Mouse (Mus musculus) C2C12 (cell line): ENCODE results near the gene Bfsp2. TPM values are rescaled to one million over a fixed set of nuclear protein-coding genes. Genes with fewer than 3 reads are reported as not detected.

Experiments used
- H3K27me3 ChIP-seq: one replicate; pipeline ENCODE4 v1.6.1; 2011; ENCODE audit not compliant: control insufficient read depth, insufficient read depth, insufficient read length
- H3K36me3 ChIP-seq: one replicate; pipeline ENCODE4 v1.6.1; 2011; ENCODE audit not compliant: control insufficient read depth, insufficient read depth
- H3K4me3 ChIP-seq: one replicate; pipeline ENCODE4 v1.5.1; 2011; ENCODE audit warnings: mild to moderate bottlenecking, control low read depth; ENCODE audit not compliant: poor library complexity, insufficient read depth, severe bottlenecking
- H3K79me2 ChIP-seq: one replicate; pipeline ENCODE4 v1.6.1; 2011; ENCODE audit not compliant: control insufficient read depth, insufficient read depth
- H3K79me3 ChIP-seq: one replicate; pipeline ENCODE4 v1.6.1; 2011; ENCODE audit warnings: low read depth, control low read depth
- H3ac ChIP-seq: one replicate; pipeline ENCODE3; 2011; ENCODE audit warnings: low read depth; ENCODE audit not compliant: control insufficient read depth, insufficient read length
- CEBPB ChIP-seq: IDR thresholded peaks from one replicate; pipeline ENCODE4 v1.6.1; 2011; ENCODE audit warnings: low read depth, mild to moderate bottlenecking, control low read depth, moderate library complexity
- CTCF ChIP-seq: IDR thresholded peaks from one replicate; pipeline ENCODE4 v1.5.1; 2011; ENCODE audit not compliant: control insufficient read depth, insufficient read depth, insufficient read length
- FOSL1 ChIP-seq: IDR thresholded peaks from one replicate; pipeline ENCODE4 v1.8.0; 2011; ENCODE audit warnings: mild to moderate bottlenecking, low read length; ENCODE audit not compliant: poor library complexity, insufficient read depth, severe bottlenecking
- MAX ChIP-seq: IDR thresholded peaks from one replicate; pipeline ENCODE4 v1.6.1; 2011; ENCODE audit warnings: mild to moderate bottlenecking, control low read depth
- MYOD1 ChIP-seq: IDR thresholded peaks from one replicate; pipeline ENCODE4 v1.6.1; 2011; ENCODE audit warnings: low read depth; ENCODE audit not compliant: control insufficient read depth, insufficient read length
- MYOG ChIP-seq: IDR thresholded peaks from one replicate; pipeline ENCODE4 v1.6.1; 2011; ENCODE audit not compliant: control insufficient read depth, insufficient read length; ENCODE audit errors: extremely low read depth
- USF1 ChIP-seq: IDR thresholded peaks from one replicate; pipeline ENCODE4 v1.6.1; 2011; ENCODE audit warnings: low read depth, mild to moderate bottlenecking, control low read depth, moderate library complexity
- polyA plus RNA-seq: library from polyadenylated mRNA; unstranded; fragments of >200 nt; fragmentation: generic; extraction: Trizol; gene quantifications from one replicate; pipeline ENCODE4 v1.2.1, GENCODE M21; 2012; ENCODE audit warnings: missing spikeins

The Bfsp2 gene
- polyA plus RNA-seq, 1 experiment, result 0.22 TPM

GRCm38 (mm10) chr9:103437104-103437503, 43.1 kb downstream of the Bfsp2 start:
- Histone ChIP-seq H3K36me3 (no peaks in the 10 kb centered on the region), H3K79me3 (no peaks in the 10 kb centered on the region), H3ac (no peak overlapping the region), H3K4me3 (no peak overlapping the region), H3K27me3 (no peaks in the 10 kb centered on the region), H3K79me2 (no peaks in the 10 kb centered on the region)
- TF ChIP-seq CTCF, result no peak
- TF ChIP-seq USF1, result no peak

DNA sequence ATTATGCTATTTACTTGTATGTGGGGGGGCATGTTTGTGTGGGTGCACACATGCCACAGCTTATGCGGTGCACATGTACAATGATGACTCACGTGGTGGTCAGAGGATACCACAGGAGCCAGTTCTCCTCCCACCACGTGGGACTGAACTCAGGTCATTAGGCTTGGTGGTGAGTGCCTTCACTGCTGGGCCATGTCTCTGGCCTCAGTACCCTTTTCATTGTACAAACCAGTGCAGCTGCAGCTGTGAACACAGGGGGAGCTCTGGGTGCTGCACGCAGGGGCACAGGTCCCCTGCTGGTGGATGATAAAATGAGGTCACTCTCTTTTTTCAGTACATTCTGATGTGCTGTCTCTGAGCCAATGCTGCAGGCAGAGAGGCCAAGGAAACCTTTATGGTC, 46.1 kb downstream of the Bfsp2 start:
- no peaks in the 10 kb centered on the region for H3K79me2 ChIP-seq
- no peaks in the 10 kb centered on the region for H3K36me3 ChIP-seq
- no peak overlapping the region for H3K4me3 ChIP-seq
- no peaks in the 10 kb centered on the region for H3K79me3 ChIP-seq
- TF ChIP-seq MAX, result peak; percentile 96
- no peak for TF ChIP-seq CEBPB
- peak; percentile 79 for TF ChIP-seq USF1
- TF ChIP-seq MYOG, result no peak
- TF ChIP-seq FOSL1, result peak; percentile 42
- peak; percentile 59 for TF ChIP-seq CTCF
- peak; percentile 54 for TF ChIP-seq MYOD1
- no peak overlapping the region for H3ac ChIP-seq
- H3K27me3 ChIP-seq, result no peaks in the 10 kb centered on the region

DNA sequence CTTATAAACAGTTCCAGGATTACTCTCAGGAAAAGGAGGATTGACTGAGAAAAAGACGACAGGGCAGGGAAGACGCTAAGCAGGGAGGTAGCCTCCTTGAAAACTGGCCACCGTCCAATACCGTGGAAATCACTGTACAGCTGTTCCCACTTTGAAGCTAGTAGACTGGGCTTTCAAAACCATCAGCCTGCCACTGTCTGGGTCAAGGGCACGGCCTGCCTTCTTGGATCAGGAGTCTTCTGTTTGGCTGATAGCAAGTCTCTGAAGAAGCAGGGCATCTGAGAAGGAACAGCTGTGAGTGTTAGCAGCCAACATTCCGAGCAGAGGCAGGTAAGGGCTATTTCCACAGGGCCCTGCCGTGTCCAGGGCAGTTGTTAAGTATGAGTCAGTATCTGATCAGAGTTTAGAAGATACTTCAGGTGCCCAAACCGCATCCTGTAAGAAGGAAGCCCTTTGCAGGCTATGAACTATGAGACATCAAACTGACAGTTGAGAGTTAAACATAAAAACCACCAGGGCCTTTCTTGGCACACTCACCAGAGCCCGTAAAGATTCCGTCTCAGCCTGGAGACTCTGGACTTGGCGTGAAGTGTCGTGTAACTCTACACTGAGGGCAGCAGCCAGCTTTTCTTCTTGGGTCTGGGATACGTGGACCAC, 48.0 kb downstream of the Bfsp2 start:
- H3ac ChIP-seq, result no peak overlapping the region
- TF ChIP-seq CTCF, result no peak
- TF ChIP-seq MYOD1, result peak; percentile 84
- TF ChIP-seq MAX, result peak; percentile 57
- peak; percentile 59 for TF ChIP-seq FOSL1
- no peak overlapping the region for H3K4me3 ChIP-seq
- no peaks in the 10 kb centered on the region for H3K27me3 ChIP-seq
- H3K79me3 ChIP-seq, result no peaks in the 10 kb centered on the region
- H3K79me2 ChIP-seq, result no peaks in the 10 kb centered on the region
- no peaks in the 10 kb centered on the region for H3K36me3 ChIP-seq

GRCm38 (mm10) chr9:103431718-103432117, 48.5 kb downstream of the Bfsp2 start:
- H3K36me3 ChIP-seq, result no peaks in the 10 kb centered on the region
- TF ChIP-seq MYOG (no peak), MYOD1 (peak; percentile 60)
- H3K79me2 ChIP-seq, result no peaks in the 10 kb centered on the region

GRCm38 (mm10) chr9:103430431-103431220, 49.6 kb downstream of the Bfsp2 start:
- TF ChIP-seq USF1, result peak; percentile 2
- TF ChIP-seq MYOD1, result no peak

More at GRCm38 (mm10) chr9:103431718-103432117, 48.5 kb downstream of the Bfsp2 start:
- no peak overlapping the region for H3ac ChIP-seq
- no peaks in the 10 kb centered on the region for H3K27me3 ChIP-seq
- H3K4me3 ChIP-seq, result no peak overlapping the region
- H3K79me3 ChIP-seq, result no peaks in the 10 kb centered on the region

GRCm38 (mm10) chr9:103426425-103426824, 53.8 kb downstream of the Bfsp2 start:
- Histone ChIP-seq H3ac (no peak overlapping the region), H3K79me3 (no peaks in the 10 kb centered on the region), H3K79me2 (no peaks in the 10 kb centered on the region), H3K4me3 (no peak overlapping the region), H3K36me3 (no peaks in the 10 kb centered on the region), H3K27me3 (no peaks in the 10 kb centered on the region)
- TF ChIP-seq MAX, result no peak
- TF ChIP-seq USF1, result peak; percentile 21

More at GRCm38 (mm10) chr9:103430431-103431220, 49.6 kb downstream of the Bfsp2 start:
- Histone ChIP-seq H3ac (no peak overlapping the region), H3K79me3 (no peaks in the 10 kb centered on the region), H3K27me3 (no peaks in the 10 kb centered on the region), H3K4me3 (no peak overlapping the region), H3K79me2 (no peaks in the 10 kb centered on the region), H3K36me3 (no peaks in the 10 kb centered on the region)
